Mouse (Mus musculus) heart, embryonic 11.5 days (tissue): ENCODE data around the gene Mkrn1. TPM values are rescaled to one million over a fixed set of nuclear protein-coding genes. Genes with fewer than 3 reads are reported as not detected.

Experiments
- ATAC-seq: fragments of 200-750 bp; cut with Nextera tagmentation; replicated peaks from 2 replicates; pipeline ENCODE4 v1.8.0; 2017; ENCODE audit warnings: moderate library complexity; ENCODE audit not compliant: insufficient number of reproducible peaks, low FRiP score, low TSS enrichment
- H3K27ac ChIP-seq: fragments of 300-500 bp; sonication (generic); 2 replicates; pipeline ENCODE4 v1.5.1; 2014; ENCODE audit warnings: mild to moderate bottlenecking, low read depth, low read length
- H3K27me3 ChIP-seq: fragments of 300-500 bp; sonication (generic); 2 replicates; pipeline ENCODE4 v1.6.1; 2014; ENCODE audit warnings: mild to moderate bottlenecking, low read length, mixed read lengths; ENCODE audit not compliant: control insufficient read depth, insufficient read depth
- H3K36me3 ChIP-seq: fragments of 300-500 bp; sonication (generic); 2 replicates; pipeline ENCODE4 v1.6.1; 2014; ENCODE audit warnings: mild to moderate bottlenecking, low read length, moderate library complexity, mixed read lengths; ENCODE audit not compliant: control insufficient read depth, insufficient read depth
- H3K4me1 ChIP-seq: fragments of 300-500 bp; sonication (generic); 2 replicates; pipeline ENCODE4 v1.6.1; 2014; ENCODE audit warnings: low read length; ENCODE audit not compliant: control insufficient read depth, insufficient read depth
- H3K4me2 ChIP-seq: fragments of 300-500 bp; sonication (generic); 2 replicates; pipeline ENCODE4 v1.6.1; 2014; ENCODE audit warnings: mild to moderate bottlenecking, moderate library complexity
- H3K4me3 ChIP-seq: fragments of 300-500 bp; sonication (generic); 2 replicates; pipeline ENCODE4 v1.5.1; 2014; ENCODE audit warnings: low read depth, low read length
- H3K9ac ChIP-seq: fragments of 300-500 bp; sonication (generic); 2 replicates; pipeline ENCODE4 v1.6.1; 2014; ENCODE audit warnings: mild to moderate bottlenecking, low read depth, low read length, moderate library complexity
- H3K9me3 ChIP-seq: fragments of 300-500 bp; sonication (generic); replicated peaks from 2 replicates; pipeline ENCODE4 v1.6.1; 2016; ENCODE audit warnings: low read length; ENCODE audit not compliant: control insufficient read depth
- WGBS: fragments of 180-500 bp; shearing (Covaris S2); extraction: QIAGEN DNeasy Blood & Tissue Kit; methylation state at CpG from one replicate; pipeline ENCODE4 v1.1.7; 2014; ENCODE audit not compliant: insufficient replicate concordance; 5-methylcytosine and 5-hydroxymethylcytosine counted together
- polyA plus RNA-seq: library from polyadenylated mRNA; unstranded; fragments of >200 nt; fragmentation: Nextera tagmentation; extraction: Ambion mirVana; gene quantifications from 2 replicates; pipeline ENCODE4 v1.2.1, GENCODE M21; 2014

The Mkrn1 gene
- polyA plus RNA-seq: 33.2 and 34.5 TPM in 2 replicates

DNA sequence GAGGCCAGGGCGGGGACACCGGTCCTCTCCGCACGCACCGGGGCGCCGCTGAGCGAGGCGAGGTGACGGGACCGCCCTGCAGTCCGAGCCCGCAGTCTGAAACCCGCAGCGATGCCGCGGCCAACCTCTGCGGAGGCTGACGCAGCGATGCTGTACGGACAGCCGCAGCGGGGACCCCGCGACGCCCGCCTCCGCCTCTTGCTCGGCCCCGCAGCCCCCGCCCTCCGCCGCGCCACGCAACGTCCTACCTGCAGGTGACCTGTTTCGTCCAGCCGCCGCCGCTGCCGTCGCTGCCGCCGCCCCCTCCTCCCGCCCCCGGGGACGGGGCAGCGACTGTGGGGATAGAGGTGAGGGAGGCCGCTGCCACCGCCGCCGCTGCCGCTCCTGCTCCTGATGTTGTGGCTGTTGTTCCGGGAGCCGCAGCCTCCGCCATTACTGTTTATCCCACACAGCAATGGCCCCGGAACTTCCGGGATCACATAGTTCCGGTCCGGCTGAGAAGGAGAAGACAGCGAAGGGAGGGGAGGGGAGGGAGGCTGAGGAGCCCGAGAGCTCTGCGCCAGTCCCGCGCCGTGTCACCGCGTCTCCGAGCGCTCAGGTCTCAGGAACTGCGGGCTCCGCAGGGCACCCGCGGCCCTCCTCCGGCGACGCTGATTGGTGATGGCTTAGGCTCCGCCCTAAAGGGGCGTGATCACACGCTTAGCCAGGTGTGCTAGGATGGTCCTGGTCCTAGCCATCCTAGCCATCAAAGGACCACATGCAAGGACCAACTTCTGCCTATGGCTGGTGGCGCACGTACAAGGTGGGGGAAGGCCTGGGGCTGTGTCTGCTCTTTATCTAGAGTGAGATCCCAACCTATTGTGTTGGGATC, at the start of gene Mkrn1:
Mkrn1 (minus strand) TSS at position 612 of the 871 bp plus-strand sequence.
- Histone ChIP-seq H3K9me3 (no peaks in the 10 kb centered on the region), H3K4me1 (0 out of 2 replicates have a peak, but pooled peaks cover 3% of the 10 kb centered on the region), H3K36me3 (no peaks in the 10 kb centered on the region), H3K4me2 (peak within 1 kb of the TSS; percentile 80), H3K27me3 (peaks cover 15% of the 10 kb centered on the region), H3K4me3 (peak within 1 kb of the TSS; percentile 67), H3K9ac (peak within 1 kb of the TSS; percentile 83), H3K27ac (peak within 1 kb of the TSS; percentile 67; the same call in 1 of the 2 replicates)
- WGBS: 1% methylated on average over 80 of the region's 82 CpGs
- peak; percentile 86 for ATAC-seq

DNA sequence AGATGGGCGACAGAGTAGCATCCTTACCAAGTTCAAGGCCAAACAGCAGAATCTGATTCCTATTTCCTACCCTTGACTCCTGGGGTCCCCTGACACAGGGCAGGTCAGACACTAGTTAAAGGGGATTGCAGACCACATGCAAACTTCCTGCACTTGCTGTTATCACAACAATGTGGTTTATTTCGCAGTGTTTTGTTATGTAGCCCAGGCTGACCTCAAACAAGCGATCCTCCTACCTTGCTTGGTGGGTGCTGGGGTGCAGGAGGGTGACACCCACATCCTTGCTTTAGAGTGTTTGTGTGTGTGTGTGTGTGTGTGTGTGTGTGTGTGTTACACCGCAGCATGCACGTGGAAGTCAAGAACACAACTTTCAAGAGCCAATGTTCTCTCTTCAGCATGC, 49.2 kb upstream of the Mkrn1 start:
- Histone ChIP-seq H3K9me3 (no peaks in the 10 kb centered on the region), H3K9ac (no peak overlapping the region), H3K4me1 (peaks cover 6% of the 10 kb centered on the region; the same call in 1 of the 2 replicates), H3K27me3 (no peaks in the 10 kb centered on the region), H3K36me3 (peaks cover 9% of the 10 kb centered on the region), H3K27ac (no peak overlapping the region), H3K4me2 (no peak overlapping the region), H3K4me3 (no peak overlapping the region)
- 77% methylated on average over 5 of the region's 5 CpGs for WGBS
- ATAC-seq: no peak

DNA sequence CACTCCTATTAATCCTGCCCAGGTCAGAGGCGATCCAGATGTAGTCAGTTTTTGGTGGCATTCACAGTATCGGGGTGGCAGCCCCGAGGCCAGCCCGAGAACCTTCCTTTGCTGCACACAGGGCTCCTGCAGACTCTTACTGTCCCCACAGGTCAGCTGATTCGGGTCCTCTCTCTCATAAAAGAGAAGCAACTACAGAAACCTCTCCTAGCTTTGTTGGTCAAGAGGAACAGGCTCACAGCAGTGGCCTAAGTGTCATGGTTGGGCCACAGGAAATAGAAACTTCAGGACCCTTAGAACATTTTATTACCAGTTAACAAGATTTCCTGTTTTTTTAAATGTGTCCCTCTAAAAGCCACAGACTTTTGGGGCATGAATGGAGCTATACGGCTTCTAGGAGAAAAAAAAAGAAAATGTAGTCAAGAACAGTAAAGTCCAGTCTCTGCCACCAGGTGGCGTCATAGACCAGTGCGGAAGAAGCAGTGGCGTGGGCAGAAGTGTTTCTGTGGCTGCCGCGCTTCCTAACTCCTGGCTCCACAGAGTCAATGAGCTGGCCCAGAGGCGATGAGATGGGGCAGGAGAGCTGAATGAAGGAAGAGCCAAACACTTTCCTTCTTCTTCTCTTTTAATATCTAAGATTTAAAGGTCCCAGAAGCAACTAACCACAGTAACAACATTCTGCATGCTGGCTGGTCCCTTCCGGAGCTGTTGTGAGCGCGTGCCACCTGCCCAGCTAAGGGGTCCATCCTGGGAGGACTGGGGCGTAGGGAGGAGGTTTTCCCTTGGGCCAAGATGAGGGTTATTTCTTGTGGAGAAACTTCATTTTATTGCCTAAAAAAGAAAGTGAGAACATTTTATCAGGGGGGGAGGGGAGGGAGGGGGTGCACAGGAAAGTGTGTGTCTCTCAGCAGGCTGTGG, 42.6 kb upstream of the Mkrn1 start:
- H3K4me2 ChIP-seq: peak overlapping the region; percentile 41; the same call in 1 of the 2 replicates
- no peak overlapping the region for H3K27ac ChIP-seq
- peaks cover 10% of the 10 kb centered on the region for H3K36me3 ChIP-seq
- ATAC-seq: no peak
- no peak overlapping the region for H3K9ac ChIP-seq
- H3K4me3 ChIP-seq: no peak overlapping the region
- H3K9me3 ChIP-seq: peaks cover 3% of the 10 kb centered on the region; the same call in 1 of the 2 replicates
- H3K4me1 ChIP-seq: no peaks in the 10 kb centered on the region
- no peaks in the 10 kb centered on the region for H3K27me3 ChIP-seq
- WGBS: 52% methylated on average over 16 of the region's 16 CpGs

DNA sequence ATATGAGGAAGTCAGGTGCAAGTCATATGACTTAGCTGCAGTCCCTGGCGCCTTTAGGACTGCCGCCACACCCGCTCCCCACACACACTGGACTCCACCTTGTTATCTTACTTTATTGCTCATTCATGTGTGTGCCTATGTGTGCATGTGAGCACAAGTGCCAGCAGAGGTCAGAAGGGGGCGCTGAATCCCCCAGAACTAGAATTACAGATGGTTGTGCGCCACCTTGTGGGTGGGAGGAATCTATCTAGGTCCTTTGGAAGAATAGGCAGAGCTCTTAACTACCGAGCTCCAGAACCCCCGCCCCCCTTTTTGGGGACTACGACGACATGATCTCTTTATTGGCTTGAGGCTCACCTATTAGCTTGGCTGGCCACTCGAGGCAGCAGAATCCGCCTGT, 39.8 kb upstream of the Mkrn1 start:
- Histone ChIP-seq H3K4me1 (no peaks in the 10 kb centered on the region), H3K4me3 (no peak overlapping the region), H3K36me3 (peaks cover 10% of the 10 kb centered on the region), H3K27ac (no peak overlapping the region), H3K9ac (no peak overlapping the region), H3K4me2 (no peak overlapping the region), H3K27me3 (no peaks in the 10 kb centered on the region), H3K9me3 (peaks cover 3% of the 10 kb centered on the region; the same call in 1 of the 2 replicates)
- 89% methylated on average over 11 of the region's 11 CpGs for WGBS
- ATAC-seq: no peak

DNA sequence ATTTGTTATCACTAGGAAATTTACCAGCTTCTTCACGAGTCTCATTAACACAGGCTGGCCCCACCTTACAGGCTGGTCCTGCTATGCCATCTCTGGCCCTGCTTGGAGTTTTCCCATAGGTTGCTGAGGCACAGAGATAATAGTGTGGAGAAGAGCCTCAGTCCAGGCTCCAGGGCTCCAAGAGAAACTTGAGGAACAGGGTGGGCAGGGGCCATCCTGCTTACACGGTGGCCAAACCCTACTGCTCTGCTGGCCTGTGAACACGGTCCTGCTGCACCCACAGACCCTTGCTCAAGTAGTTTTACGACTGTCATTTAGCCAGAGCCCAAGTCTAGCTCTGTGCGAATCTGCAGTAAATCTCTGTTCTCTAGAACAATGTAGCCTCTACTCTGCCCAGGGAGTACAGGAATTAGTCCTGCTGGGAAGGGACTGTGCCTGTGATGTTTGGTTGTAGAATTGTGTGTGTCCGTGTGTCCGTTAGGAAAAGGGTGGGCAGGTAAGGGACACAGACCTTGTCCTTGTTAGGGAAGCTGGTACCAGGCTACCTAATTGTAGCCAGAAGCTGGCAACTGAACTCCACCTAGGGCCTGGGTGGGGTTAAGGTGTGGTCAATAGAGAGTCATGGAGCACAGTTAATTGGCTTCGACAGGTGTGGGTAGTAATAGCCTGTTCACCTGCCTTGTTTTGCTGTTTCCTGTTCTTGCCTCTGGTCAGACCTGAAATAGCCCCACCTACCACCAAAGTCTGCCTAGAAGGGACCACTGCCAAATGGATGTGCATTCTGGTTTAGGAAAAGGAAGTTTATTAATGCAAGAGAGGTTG, 35.3 kb upstream of the Mkrn1 start:
- Histone ChIP-seq H3K9me3 (peaks cover 3% of the 10 kb centered on the region; the same call in 1 of the 2 replicates), H3K9ac (no peak overlapping the region), H3K4me1 (no peaks in the 10 kb centered on the region), H3K27me3 (no peaks in the 10 kb centered on the region), H3K4me2 (no peak overlapping the region), H3K27ac (no peak overlapping the region), H3K4me3 (no peak overlapping the region), H3K36me3 (peaks cover 6% of the 10 kb centered on the region)
- WGBS: 72% methylated on average over 8 of the region's 8 CpGs
- ATAC-seq: no peak

DNA sequence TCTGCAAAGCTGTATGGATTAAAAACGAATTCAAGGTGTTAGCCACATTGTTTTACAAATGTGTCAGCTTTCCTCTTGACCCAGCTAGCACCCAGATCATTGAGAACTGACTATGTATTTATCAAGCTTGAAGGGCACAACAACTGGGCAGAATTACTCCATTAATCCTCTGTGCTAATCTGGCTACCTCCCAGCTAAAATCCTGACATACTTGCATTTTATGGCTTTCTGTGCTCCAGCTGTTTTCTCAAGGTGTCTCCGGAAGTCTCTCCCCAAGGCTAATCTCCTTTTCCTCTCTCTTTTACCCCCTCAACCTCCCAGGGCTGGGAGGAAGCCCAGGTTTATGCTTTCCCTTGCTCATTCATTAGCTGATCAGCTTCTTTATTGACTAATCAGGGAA, 34.4 kb upstream of the Mkrn1 start:
- Histone ChIP-seq H3K36me3 (no peaks in the 10 kb centered on the region), H3K4me2 (no peak overlapping the region), H3K9ac (no peak overlapping the region), H3K9me3 (no peaks in the 10 kb centered on the region), H3K27me3 (no peaks in the 10 kb centered on the region), H3K4me1 (no peaks in the 10 kb centered on the region), H3K4me3 (no peak overlapping the region), H3K27ac (no peak overlapping the region)
- WGBS: 67% methylated on average over 2 of the region's 2 CpGs
- no peak for ATAC-seq

DNA sequence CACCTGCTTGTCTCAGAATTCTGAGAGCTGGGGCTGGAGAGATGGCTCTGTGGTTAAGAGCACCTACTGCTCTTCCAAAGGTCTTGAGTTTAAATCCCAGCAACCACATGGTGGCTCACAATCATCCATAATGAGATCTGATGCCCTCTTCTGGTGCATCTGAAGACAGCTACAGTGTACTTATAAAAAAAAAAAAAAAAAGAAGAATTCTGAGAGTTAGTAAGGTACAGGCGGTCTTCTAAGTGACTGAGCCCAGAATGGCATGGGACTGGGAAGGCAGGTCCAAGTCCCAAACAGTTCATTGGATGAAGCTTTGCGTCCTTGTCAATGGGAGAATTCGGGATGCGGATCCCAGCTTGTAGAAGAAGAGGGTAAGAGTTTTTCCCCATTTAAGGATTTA, 33.3 kb upstream of the Mkrn1 start:
- 91% methylated on average over 4 of the region's 4 CpGs for WGBS
- Histone ChIP-seq H3K4me2 (no peak overlapping the region), H3K27me3 (no peaks in the 10 kb centered on the region), H3K4me1 (no peaks in the 10 kb centered on the region), H3K9ac (no peak overlapping the region), H3K4me3 (no peak overlapping the region), H3K36me3 (no peaks in the 10 kb centered on the region), H3K9me3 (no peaks in the 10 kb centered on the region), H3K27ac (no peak overlapping the region)
- ATAC-seq: no peak

DNA sequence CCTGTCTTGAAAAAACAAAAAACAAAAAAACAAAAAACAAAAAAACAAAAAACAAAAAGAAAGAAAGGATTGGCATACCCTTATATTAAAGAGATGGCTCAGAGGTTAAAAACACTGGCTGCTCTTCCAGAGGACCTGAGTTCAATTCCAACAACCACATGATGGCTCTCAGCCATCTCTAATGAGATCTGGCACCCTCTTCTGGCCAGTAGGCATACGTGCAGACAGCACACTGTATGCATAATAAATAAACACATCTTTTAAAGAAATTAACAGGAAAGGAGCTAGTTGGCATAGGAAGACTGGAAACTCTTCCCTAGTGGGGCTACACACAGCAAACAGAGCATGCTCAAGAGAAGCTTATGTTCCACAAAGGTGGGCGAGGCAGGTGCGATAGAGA, 30.8 kb upstream of the Mkrn1 start:
- no peaks in the 10 kb centered on the region for H3K27me3 ChIP-seq
- no peaks in the 10 kb centered on the region for H3K4me1 ChIP-seq
- no peak overlapping the region for H3K4me3 ChIP-seq
- H3K9me3 ChIP-seq: no peaks in the 10 kb centered on the region
- WGBS: 79% methylated on average over 3 of the region's 3 CpGs
- H3K9ac ChIP-seq: no peak overlapping the region
- H3K27ac ChIP-seq: no peak overlapping the region
- H3K36me3 ChIP-seq: no peaks in the 10 kb centered on the region
- no peak overlapping the region for H3K4me2 ChIP-seq
- no peak for ATAC-seq
